Mouse (Mus musculus): ENCODE results near the gene Csf3. TPM values are rescaled to one million over a fixed set of nuclear protein-coding genes. Genes with fewer than 3 reads are reported as not detected.

Csf3 gene
- total and polyA plus RNA-seq, 3 experiments: 0.21 TPM; not detected in 2

DNA sequence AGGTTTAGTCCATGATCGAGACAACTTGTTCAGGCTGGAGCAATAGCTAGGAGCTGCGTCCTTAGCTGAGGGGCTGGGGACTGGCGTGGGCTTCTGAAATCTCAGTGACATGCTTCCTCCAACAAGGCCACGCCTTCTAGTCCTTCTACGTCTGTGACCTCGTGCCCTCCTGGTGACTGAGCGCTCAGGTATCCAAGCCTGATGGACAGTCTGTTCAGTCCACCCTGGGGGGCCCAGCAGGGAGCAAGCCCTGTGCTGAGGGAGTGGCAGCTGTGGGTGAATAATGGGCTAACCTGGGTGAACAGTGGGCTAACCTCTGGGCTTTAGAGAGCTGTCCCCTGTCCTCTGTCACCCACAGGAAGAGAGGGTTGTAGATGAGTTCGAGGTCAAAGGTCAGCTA is 13.1 kb upstream of the Csf3 start:
- dilution Hi-C loops (cut with MboI; ENCODE audit: extremely low pct_ligation_motif_present, extremely low pct_unique_long_range_greater_than_20kb, low sequenced_read_pairs): no loop called here

DNA sequence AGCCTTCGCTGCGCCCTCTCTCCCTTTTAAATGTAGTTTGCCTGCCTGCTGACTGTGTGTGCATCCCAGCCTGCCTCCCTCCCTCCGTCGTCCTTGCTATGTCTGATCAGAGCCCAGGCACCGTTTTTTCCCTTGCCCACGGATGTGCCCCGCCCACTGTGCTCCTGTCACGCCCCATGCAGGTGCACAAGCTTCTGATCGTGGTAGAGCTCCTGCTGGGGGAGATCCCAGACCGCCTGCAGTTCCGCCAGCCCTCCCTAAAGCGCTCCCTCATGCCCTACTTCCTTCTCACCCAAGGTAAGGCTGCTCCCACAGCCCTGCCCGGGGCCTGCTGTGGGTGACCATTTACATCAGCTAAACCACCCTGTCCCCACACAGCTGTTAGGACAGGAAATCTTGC is 7.9 kb upstream of the Csf3 start:
- no peak overlapping the region for H3K27ac ChIP-seq (ENCODE audit: insufficient read depth, low read depth)
- dilution Hi-C loops (cut with MboI; ENCODE audit: extremely low pct_ligation_motif_present, extremely low pct_unique_long_range_greater_than_20kb, low sequenced_read_pairs): no loop called here

More for the DNA sequence above, 13.1 kb upstream of the Csf3 start:
- Histone ChIP-seq H3K4me2 (ENCODE audit: insufficient read depth, low read depth, poor library complexity, severe bottlenecking) (no peak overlapping the region), H3K4me1 (ENCODE audit: control insufficient read depth in 1 of 2, insufficient read depth in 2 of 2) (peaks cover 2 to 27% of the 10 kb centered on the region in 2 experiments; a peak in 3 of 4 replicates), H3K79me2 (replicated peaks; ENCODE audit: control insufficient read depth, extremely low read depth, insufficient read depth, poor library complexity, severe bottlenecking) (peaks cover 23% of the 10 kb centered on the region), H3K9ac (ENCODE audit: insufficient read depth, low read depth) (no peak overlapping the region), H3K4me3 (replicated peaks in 1 of 3; ENCODE audit: low read depth in 2 of 3, low read length in 2 of 3, poor library complexity in 1 of 3) (no peak overlapping the region), H3K9me3 (replicated peaks; ENCODE audit: low read length) (no peaks in the 10 kb centered on the region), H3K27ac (ENCODE audit: insufficient read depth, low read depth) (no peak overlapping the region), H3K27me3 (replicated peaks) (no peaks in the 10 kb centered on the region), H3K36me3 (replicated peaks in 1 of 2; ENCODE audit: control insufficient read depth in 1 of 2, insufficient read depth in 1 of 2, low read length in 1 of 2) (peaks cover 71 to 83% of the 10 kb centered on the region in 2 experiments)
- TF ChIP-seq ZKSCAN1 (IDR thresholded peaks at IDR 0.05; ENCODE audit: borderline replicate concordance, low read depth, low read length) (no peak), RAD21 (IDR thresholded peaks at IDR 0.05; ENCODE audit: low read depth, low read length) (no peak), USF1 (IDR thresholded peaks at IDR 0.05; ENCODE audit: low read depth, low read length) (no peak), E2F4 (IDR thresholded peaks at IDR 0.05; ENCODE audit: insufficient replicate concordance, low read depth, low read length) (no peak), KAT2A (IDR thresholded peaks at IDR 0.05; ENCODE audit: insufficient replicate concordance, low read length) (no peak), POLR2AphosphoS2 (IDR thresholded peaks at IDR 0.05; ENCODE audit: low read depth, low read length) (no peak)
- in situ Hi-C loops (cut with MboI; ENCODE audit: low pct_ligation_motif_present, low pct_unique_long_range_greater_than_20kb, low sequenced_read_pairs): no loop called here
- no peak for DNase-seq (ENCODE audit: extremely low read depth)

DNA sequence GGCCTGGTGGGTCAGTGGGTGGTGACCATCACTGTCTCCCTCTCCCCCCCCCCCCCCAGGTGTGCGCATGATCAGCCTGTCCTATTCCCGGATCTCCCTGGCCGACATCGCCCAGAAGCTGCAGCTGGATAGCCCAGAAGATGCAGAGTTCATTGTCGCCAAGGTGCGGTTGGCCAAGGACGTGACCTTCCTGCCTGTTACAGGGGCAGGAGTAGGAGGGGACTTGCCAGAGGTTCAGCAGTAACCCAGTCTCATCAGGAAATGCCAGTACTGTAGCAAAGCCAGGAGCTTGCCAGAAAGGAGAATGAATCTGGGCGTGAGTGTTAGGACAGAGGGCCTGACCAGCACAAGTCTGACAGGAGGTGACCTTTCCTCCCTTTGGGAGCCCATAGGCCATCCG is 7.3 kb upstream of the Csf3 start:
- H3K36me3 ChIP-seq (replicated peaks in 1 of 2; ENCODE audit: control insufficient read depth in 1 of 2, insufficient read depth in 1 of 2, low read length in 1 of 2): peaks cover 73 to 86% of the 10 kb centered on the region in 2 experiments
- H3K9ac ChIP-seq (ENCODE audit: insufficient read depth, low read depth): no peak overlapping the region
- in situ Hi-C loops (cut with MboI; ENCODE audit: low pct_ligation_motif_present, low pct_unique_long_range_greater_than_20kb, low sequenced_read_pairs) (loop anchor here (10.0 kb wide), 1 partner anchor 221 kb away; no protein-coding TSS in a partner anchor), dilution Hi-C loops (cut with MboI; ENCODE audit: extremely low pct_ligation_motif_present, extremely low pct_unique_long_range_greater_than_20kb, low sequenced_read_pairs) (no loop called here)
- H3K79me2 ChIP-seq (replicated peaks; ENCODE audit: control insufficient read depth, extremely low read depth, insufficient read depth, poor library complexity, severe bottlenecking): no peaks in the 10 kb centered on the region
- no peak for DNase-seq (ENCODE audit: extremely low read depth)
- peaks cover 0 to 22% of the 10 kb centered on the region in 2 experiments; a peak in 2 of 4 replicates for H3K4me1 ChIP-seq (ENCODE audit: control insufficient read depth in 1 of 2, insufficient read depth in 2 of 2)
- H3K4me3 ChIP-seq (replicated peaks in 1 of 3; ENCODE audit: low read depth in 2 of 3, low read length in 2 of 3, poor library complexity in 1 of 3): no peak overlapping the region
- TF ChIP-seq TBP (conservative IDR thresholded peaks at IDR 0.05; ENCODE audit: low read depth, low read length) (no peak), ZKSCAN1 (IDR thresholded peaks at IDR 0.05; ENCODE audit: borderline replicate concordance, low read depth, low read length) (no peak), MXI1 (IDR thresholded peaks at IDR 0.05; ENCODE audit: low read depth, low read length) (no peak)
- H3K4me2 ChIP-seq (ENCODE audit: insufficient read depth, low read depth, poor library complexity, severe bottlenecking): no peak overlapping the region
- H3K27ac ChIP-seq (ENCODE audit: insufficient read depth, low read depth): no peak overlapping the region
- H3K27me3 ChIP-seq (replicated peaks): no peaks in the 10 kb centered on the region
- H3K9me3 ChIP-seq (replicated peaks; ENCODE audit: low read length): no peaks in the 10 kb centered on the region

More for the DNA sequence above, 7.9 kb upstream of the Csf3 start:
- DNase-seq (ENCODE audit: extremely low read depth): peak; percentile 48
- no peak overlapping the region for H3K9ac ChIP-seq (ENCODE audit: insufficient read depth, low read depth)
- no peak overlapping the region for H3K4me2 ChIP-seq (ENCODE audit: insufficient read depth, low read depth, poor library complexity, severe bottlenecking)
- TF ChIP-seq CHD1 (IDR thresholded peaks at IDR 0.05; ENCODE audit: low read depth, low read length): no peak
- no peak for TF ChIP-seq JUND (conservative IDR thresholded peaks at IDR 0.05; ENCODE audit: low read depth, low read length)
- TF ChIP-seq BHLHE40 (IDR thresholded peaks at IDR 0.05; ENCODE audit: low read depth, low read length): 0 out of 2 replicates have a peak, but pooled peaks have one; percentile 14
- no peaks in the 10 kb centered on the region for H3K27me3 ChIP-seq (replicated peaks)
- H3K4me1 ChIP-seq (ENCODE audit: control insufficient read depth in 1 of 2, insufficient read depth in 2 of 2): peaks cover 0 to 22% of the 10 kb centered on the region in 2 experiments; a peak in 2 of 4 replicates
- peaks cover 75 to 89% of the 10 kb centered on the region in 2 experiments for H3K36me3 ChIP-seq (replicated peaks in 1 of 2; ENCODE audit: control insufficient read depth in 1 of 2, insufficient read depth in 1 of 2, low read length in 1 of 2)
- H3K9me3 ChIP-seq (replicated peaks; ENCODE audit: low read length): no peaks in the 10 kb centered on the region
- H3K4me3 ChIP-seq (replicated peaks in 1 of 3; ENCODE audit: low read depth in 2 of 3, low read length in 2 of 3, poor library complexity in 1 of 3): no peak overlapping the region
- H3K79me2 ChIP-seq (replicated peaks; ENCODE audit: control insufficient read depth, extremely low read depth, insufficient read depth, poor library complexity, severe bottlenecking): no peaks in the 10 kb centered on the region
- in situ Hi-C loops (cut with MboI; ENCODE audit: low pct_ligation_motif_present, low pct_unique_long_range_greater_than_20kb, low sequenced_read_pairs): loop anchor here (10.0 kb wide), 1 partner anchor 222 kb away; no protein-coding TSS in a partner anchor
